Mouse (Mus musculus) hindbrain, embryonic 10.5 days (tissue): ENCODE measurements around the gene Fam169b. TPM values are rescaled to one million over a fixed set of nuclear protein-coding genes. Genes with fewer than 3 reads are reported as not detected.
"Not testable (repeated sequence)": the region's sequence is repeated elsewhere in the genome, so short reads cannot be mapped to it uniquely, and the experiment has no call there.

Experiments used
- DNase-seq: peaks from one replicate; pipeline ENCODE4 v3.0.0-alpha.2; 2017; ENCODE audit warnings: low spot score
- H3K27ac ChIP-seq: fragments of 300-500 bp; sonication (generic); 2 replicates; pipeline ENCODE4 v1.5.1; 2016; ENCODE audit warnings: mild to moderate bottlenecking, moderate library complexity
- H3K27me3 ChIP-seq: fragments of 300-500 bp; sonication (generic); 2 replicates; pipeline ENCODE4 v1.6.1; 2016; ENCODE audit warnings: mild to moderate bottlenecking; ENCODE audit not compliant: poor library complexity, insufficient read depth, severe bottlenecking
- H3K36me3 ChIP-seq: fragments of 300-500 bp; sonication (generic); 2 replicates; pipeline ENCODE4 v1.6.1; 2016; ENCODE audit warnings: mild to moderate bottlenecking, moderate library complexity
- H3K4me1 ChIP-seq: fragments of 300-500 bp; sonication (generic); replicated peaks from 2 replicates; pipeline ENCODE4 v1.6.1; 2016; ENCODE audit warnings: mild to moderate bottlenecking
- H3K4me3 ChIP-seq: fragments of 300-500 bp; sonication (generic); 2 replicates; pipeline ENCODE4 v1.5.1; 2016; ENCODE audit warnings: mild to moderate bottlenecking, moderate library complexity
- H3K9me3 ChIP-seq: fragments of 300-500 bp; sonication (generic); 2 replicates; pipeline ENCODE4 v1.6.1; 2016; ENCODE audit warnings: mild to moderate bottlenecking, moderate library complexity
- WGBS: fragments of 180-500 bp; shearing (Covaris S2); methylation state at CpG from one replicate; pipeline ENCODE4 v1.1.7; 2016; 5-methylcytosine and 5-hydroxymethylcytosine counted together
- polyA plus RNA-seq: library from polyadenylated mRNA; unstranded; fragments of >200 nt; fragmentation: Nextera tagmentation; extraction: Ambion mirVana; gene quantifications from 2 replicates; pipeline ENCODE4 v1.2.1, GENCODE M21; 2016

The Fam169b gene
- polyA plus RNA-seq, 1 experiment from 2014 or later: 1.2 TPM

DNA sequence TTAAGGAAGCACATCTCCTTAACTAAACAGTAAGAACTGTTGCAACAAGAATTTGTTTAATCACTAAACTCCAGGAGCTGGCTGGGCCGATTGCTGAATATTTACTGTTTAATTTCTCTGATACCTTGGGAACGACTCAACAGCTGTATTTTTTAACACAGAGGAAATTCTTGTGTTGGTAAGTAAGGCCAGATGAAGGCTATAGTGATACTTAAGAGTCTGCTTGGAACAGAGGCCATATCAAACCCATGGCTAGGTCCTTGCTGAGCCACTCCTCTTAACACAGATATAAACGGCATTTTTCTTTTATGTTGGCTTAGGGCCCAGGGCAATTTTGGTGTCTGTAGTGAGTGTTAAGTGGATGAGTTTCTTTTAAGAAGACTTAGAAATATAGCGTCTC lies 3.1 kb upstream of the Fam169b start:
- Histone ChIP-seq H3K4me3 (no peak overlapping the region), H3K27ac (no peak overlapping the region), H3K36me3 (no peaks in the 10 kb centered on the region), H3K9me3 (no peaks in the 10 kb centered on the region), H3K4me1 (peaks cover 8% of the 10 kb centered on the region), H3K27me3 (peaks cover 19% of the 10 kb centered on the region)
- DNase-seq: no peak
- 84% methylated on average over 4 of the region's 4 CpGs for WGBS

DNA sequence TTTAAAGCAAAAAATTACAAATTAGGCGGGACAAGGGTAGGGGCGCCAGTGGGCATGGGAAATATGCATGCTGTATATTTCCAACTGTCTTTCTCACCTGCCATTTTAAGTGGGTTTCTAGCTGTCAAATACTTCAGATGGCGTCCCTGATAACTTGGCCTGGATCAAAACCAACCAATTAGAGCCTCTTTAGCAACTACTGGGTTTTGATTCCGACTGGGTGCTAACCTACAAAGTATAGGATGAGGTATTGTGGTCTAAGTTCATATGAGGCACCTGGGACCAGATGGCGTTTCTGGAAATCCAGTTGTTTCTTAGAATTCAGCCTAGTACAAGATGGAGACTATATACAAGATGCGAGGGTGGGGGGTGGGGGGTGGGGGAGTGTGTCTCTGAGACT lies 1.8 kb upstream of the Fam169b start:
- no peak overlapping the region for H3K27ac ChIP-seq
- H3K36me3 ChIP-seq: no peaks in the 10 kb centered on the region
- DNase-seq: no peak
- peaks cover 25% of the 10 kb centered on the region for H3K27me3 ChIP-seq
- 88% methylated on average over 6 of the region's 6 CpGs for WGBS
- no peak overlapping the region for H3K4me3 ChIP-seq
- H3K9me3 ChIP-seq: no peaks in the 10 kb centered on the region
- peaks cover 16% of the 10 kb centered on the region for H3K4me1 ChIP-seq

DNA sequence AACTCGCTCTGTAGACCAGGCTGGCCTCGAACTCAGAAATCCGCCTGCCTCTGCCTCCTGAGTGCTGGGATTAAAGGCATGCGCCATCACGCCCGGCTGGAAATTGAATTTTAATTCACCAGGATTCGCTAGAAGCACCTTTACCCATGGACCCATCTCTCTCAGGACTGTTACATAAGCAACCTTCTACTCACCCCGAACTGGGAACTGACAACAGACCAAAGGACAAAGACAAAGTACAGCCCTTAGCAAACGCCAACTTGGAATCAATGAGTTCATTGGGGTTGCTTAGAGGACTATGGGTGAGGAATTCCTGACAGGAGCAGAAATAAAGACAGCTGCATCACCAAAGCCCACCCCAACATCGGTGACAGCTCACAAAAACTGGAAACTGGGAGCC lies 1.0 kb upstream of the Fam169b start:
- no peaks in the 10 kb centered on the region for H3K36me3 ChIP-seq
- no peak overlapping the region for H3K27ac ChIP-seq
- peaks cover 33% of the 10 kb centered on the region for H3K27me3 ChIP-seq
- H3K4me1 ChIP-seq: peaks cover 19% of the 10 kb centered on the region
- H3K9me3 ChIP-seq: no peaks in the 10 kb centered on the region
- DNase-seq: no peak
- H3K4me3 ChIP-seq: no peak overlapping the region
- WGBS: 87% methylated on average over 10 of the region's 10 CpGs

DNA sequence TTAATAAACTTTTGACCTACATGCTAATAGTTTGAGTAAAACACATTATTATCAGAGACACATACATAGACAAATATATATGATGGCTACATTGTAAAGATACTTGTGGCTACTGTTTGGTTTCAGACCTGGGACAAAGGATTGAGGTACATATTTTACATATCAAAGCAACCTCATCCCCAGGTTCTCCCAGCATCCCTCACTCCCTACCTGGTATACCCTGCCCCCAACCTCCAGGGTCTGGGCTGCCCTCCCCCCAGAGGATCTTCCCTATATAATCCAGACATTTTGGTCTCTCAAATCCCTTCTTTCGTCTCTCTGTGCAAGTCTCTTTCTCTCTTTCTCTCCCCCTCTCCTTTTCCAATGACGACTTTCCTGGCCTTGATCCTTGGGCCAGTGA lies 579 bp downstream of the Fam169b start:
- Histone ChIP-seq H3K4me3 (no peak overlapping the region), H3K4me1 (peaks cover 23% of the 10 kb centered on the region), H3K9me3 (no peaks in the 10 kb centered on the region), H3K36me3 (no peaks in the 10 kb centered on the region), H3K27ac (no peak overlapping the region), H3K27me3 (peaks cover 38% of the 10 kb centered on the region)
- WGBS: 73% methylated on average over 2 of the region's 2 CpGs
- no peak for DNase-seq

DNA sequence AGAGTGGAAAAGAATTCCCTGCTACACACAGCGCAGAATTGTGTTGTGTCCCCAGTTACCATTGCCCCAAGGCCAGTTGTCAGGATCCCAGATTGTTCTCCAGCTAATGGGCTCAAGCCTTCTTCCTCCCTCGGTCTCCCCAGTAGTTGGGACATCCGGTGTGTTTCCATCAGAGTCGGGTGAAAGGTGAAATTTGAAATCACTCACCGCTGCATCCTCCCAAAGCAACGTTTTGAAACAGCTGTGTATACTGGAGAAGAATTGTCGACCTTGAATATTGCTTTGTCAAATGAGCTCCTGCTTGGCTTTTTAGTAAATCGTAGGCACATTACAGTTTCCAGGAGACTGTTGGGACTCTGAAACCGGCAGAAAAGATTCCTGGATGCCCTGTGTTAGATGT lies 1.3 kb downstream of the Fam169b start:
- Histone ChIP-seq H3K4me1 (peaks cover 23% of the 10 kb centered on the region), H3K27me3 (peaks cover 38% of the 10 kb centered on the region)

DNA sequence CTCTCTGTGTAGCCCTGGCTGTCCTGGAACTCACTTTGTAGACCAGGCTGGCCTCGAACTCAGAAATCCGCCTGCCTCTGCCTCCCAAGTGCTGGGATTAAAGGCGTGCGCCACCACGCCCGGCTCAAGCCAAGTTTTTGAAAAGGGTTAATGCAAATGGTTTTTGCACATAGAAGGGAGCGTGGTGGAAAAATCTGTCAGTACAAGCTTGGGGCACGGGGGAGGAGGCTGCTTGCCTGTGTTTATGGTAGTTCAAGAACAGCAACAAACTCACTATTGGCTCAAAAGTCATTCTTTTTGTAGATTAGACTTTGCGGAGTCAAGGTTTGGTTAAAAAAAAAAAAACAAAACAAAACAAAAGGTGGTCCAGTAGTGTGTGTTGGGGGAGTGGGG lies 1.8 kb downstream of the Fam169b start:
- WGBS: 49% methylated on average over 9 of the region's 9 CpGs

More for the DNA sequence above, 1.3 kb downstream of the Fam169b start:
- DNase-seq: no peak
- Histone ChIP-seq H3K27ac (no peak overlapping the region), H3K9me3 (no peaks in the 10 kb centered on the region), H3K36me3 (no peaks in the 10 kb centered on the region), H3K4me3 (no peak overlapping the region)
- WGBS: 72% methylated on average over 9 of the region's 9 CpGs

DNA sequence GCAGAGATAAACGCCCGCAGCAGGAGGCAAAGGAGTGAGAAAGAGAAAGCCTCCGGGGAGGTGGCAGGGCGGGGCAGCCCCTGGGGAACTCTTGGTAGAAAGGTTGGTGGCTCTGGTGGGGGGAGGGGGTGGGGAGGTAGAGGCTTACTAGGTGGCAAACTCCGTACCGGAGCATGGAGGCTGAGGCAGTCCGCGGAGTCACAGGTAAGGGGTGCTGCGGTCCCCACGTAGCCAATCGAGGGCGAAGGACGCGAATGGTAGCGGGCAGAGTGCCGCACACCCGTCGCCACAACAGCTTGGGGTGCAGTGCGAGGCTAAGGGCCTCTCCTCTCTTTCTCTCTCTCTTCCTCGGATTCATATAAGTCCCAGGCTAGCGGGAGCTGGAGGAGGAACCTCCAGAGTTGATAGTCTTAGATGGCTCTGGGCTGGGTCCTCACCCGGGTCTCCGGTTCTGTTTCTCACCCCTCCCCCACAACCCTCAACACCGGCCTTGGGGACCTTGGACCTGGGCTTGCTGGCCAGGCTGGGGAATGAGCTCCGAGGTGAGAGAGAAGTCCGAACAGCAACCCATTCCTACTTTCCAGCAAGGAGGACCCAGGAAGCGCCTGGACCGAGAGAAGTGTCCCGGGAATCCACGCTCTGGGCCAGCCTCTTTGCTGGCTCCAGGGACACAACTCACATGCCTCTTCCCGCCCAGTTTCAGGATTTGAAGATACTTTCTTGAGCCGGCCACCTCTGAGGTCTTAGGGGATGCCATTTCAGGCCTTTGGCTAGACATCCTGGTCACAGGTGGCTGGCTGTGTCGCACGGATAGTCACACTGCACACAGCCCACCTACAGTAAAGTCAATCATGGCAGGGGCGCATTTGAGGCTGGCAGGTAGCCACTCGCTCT lies 2.4 kb downstream of the Fam169b start:
- peak; percentile 40 for DNase-seq
- Histone ChIP-seq H3K27me3 (peaks cover 38% of the 10 kb centered on the region), H3K27ac (peak overlapping the region; percentile 64)

More for the DNA sequence above, 1.8 kb downstream of the Fam169b start:
- H3K9me3 ChIP-seq, H3K36me3 ChIP-seq, DNase-seq: not testable (repeated sequence)
- peak overlapping the region; percentile 64; the same call in 1 of the 2 replicates for H3K27ac ChIP-seq
- H3K4me1 ChIP-seq: peaks cover 23% of the 10 kb centered on the region
- H3K4me3 ChIP-seq: peak overlapping the region; percentile 52
- peaks cover 38% of the 10 kb centered on the region for H3K27me3 ChIP-seq

DNA sequence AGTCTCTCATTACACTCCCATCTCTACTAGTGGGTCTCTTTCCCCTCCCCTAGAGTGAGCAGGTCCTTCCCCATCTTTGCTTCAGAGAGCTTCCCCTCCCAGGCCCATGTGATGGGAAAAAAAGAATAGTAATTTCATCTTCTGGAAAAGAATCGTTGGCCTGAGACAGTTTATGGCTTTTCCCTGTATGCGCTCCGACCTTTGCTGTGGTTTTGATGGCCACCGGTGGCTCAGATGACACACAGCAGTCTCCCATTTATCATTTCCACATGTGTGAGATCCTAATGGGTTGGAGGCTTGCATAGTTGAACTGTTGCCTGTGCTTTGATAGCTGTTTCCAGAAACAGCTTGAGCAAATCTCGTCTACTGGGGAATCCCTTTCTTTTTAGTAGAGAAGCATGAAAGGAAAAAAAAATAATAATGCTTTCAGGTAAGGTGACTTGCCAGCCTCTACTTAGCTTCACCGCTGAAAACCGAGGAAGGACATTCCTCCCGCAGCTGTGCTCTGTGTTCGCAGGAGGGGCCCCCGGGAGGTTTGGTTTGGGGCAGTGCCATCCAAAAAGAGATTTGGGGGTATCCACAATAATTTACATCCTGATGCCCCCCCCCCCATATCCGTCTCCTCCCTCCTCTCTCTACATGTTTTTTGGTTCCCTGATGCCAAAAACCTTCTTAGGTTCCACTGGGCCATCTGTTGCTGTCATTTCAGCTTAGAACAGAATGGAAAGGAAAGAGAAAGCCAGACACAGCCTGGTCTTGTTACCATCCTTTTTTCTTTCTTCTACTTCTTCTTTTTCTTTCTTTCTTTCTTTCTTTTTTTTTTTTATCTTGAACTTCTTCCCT lies 3.6 kb downstream of the Fam169b start:
- H3K4me3 ChIP-seq: no peak overlapping the region
- peak; percentile 47 for DNase-seq
- peaks cover 23% of the 10 kb centered on the region for H3K4me1 ChIP-seq
- WGBS: 36% methylated on average over 11 of the region's 11 CpGs
- peaks cover 38% of the 10 kb centered on the region for H3K27me3 ChIP-seq
- no peak overlapping the region for H3K27ac ChIP-seq
- H3K9me3 ChIP-seq: no peaks in the 10 kb centered on the region
- H3K36me3 ChIP-seq: no peaks in the 10 kb centered on the region

More for the DNA sequence above, 2.4 kb downstream of the Fam169b start:
- WGBS: 3% methylated on average over 36 of the region's 36 CpGs
- H3K4me1 ChIP-seq: peaks cover 23% of the 10 kb centered on the region
- no peaks in the 10 kb centered on the region for H3K36me3 ChIP-seq
- H3K4me3 ChIP-seq: peak overlapping the region; percentile 52
- no peaks in the 10 kb centered on the region for H3K9me3 ChIP-seq

DNA sequence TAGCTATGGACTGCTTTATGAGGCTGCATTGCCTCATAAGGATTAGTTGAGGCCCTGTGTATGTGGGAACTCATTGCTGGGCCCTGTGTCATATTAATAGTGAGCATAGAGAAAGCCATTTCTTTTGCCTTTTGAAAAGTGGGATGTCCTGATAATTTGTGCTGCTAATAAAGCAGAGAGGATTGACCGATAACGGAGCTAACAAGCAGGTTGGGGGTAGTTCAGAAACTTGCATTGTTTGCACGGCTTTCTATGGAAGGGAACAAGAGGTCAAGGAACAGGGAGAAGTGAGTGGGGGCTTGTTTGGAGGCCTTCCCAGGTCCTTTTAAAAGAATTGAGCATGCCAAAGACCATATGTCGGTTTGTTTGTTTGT lies 4.2 kb downstream of the Fam169b start:
- WGBS: 53% methylated on average over 4 of the region's 4 CpGs
- Histone ChIP-seq H3K4me3 (no peak overlapping the region), H3K4me1 (peaks cover 23% of the 10 kb centered on the region), H3K36me3 (no peaks in the 10 kb centered on the region), H3K9me3 (no peaks in the 10 kb centered on the region), H3K27ac (no peak overlapping the region), H3K27me3 (peaks cover 38% of the 10 kb centered on the region)
- no peak for DNase-seq

DNA sequence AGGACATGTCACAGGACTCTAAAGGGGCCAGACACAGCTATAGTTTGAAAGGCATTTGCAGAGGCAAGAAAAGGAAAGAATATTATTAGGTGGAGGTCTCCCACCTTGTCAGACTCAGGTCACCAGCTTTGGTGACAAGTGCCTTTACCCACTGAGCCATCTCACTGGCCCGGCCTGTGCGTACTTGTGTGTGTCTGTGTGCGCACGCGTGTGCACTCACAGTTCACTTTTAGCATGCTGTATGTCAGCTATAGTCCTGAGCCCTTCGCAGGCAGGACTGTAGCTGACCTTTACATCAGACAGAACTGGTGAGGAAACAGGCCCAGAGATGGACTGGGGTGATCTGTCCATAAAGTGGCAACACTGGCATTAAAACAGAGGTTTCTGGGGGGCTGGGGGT lies 4.7 kb downstream of the Fam169b start:
- Histone ChIP-seq H3K9me3 (no peaks in the 10 kb centered on the region), H3K4me1 (peaks cover 23% of the 10 kb centered on the region), H3K4me3 (no peak overlapping the region), H3K27ac (no peak overlapping the region), H3K27me3 (peaks cover 38% of the 10 kb centered on the region), H3K36me3 (no peaks in the 10 kb centered on the region)
- 97% methylated on average over 6 of the region's 6 CpGs for WGBS
- no peak for DNase-seq

DNA sequence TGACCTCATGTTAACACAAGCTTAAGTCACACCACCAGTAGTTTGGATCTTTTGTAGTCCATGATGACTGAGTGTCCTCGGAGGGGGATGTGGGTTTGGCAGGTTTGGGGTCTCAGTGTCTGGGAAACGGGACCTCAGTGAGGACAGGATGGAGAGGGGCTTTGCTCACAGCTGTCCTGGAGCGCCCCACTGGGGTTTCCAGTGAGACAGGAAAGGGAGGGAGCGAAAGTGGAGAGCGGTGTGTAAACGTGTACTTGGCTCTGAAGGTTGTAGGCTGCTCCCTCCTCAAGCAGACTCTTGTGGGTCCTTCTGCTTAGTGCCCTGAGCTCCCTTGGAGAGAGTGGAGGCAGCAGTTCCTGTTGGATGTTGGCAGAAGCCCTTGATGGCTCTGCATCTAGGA lies 5.3 kb downstream of the Fam169b start:
- Histone ChIP-seq H3K36me3 (no peaks in the 10 kb centered on the region), H3K27ac (no peak overlapping the region), H3K27me3 (peaks cover 38% of the 10 kb centered on the region), H3K4me1 (peaks cover 23% of the 10 kb centered on the region), H3K4me3 (no peak overlapping the region), H3K9me3 (no peaks in the 10 kb centered on the region)
- WGBS: 72% methylated on average over 6 of the region's 6 CpGs
- DNase-seq: no peak

DNA sequence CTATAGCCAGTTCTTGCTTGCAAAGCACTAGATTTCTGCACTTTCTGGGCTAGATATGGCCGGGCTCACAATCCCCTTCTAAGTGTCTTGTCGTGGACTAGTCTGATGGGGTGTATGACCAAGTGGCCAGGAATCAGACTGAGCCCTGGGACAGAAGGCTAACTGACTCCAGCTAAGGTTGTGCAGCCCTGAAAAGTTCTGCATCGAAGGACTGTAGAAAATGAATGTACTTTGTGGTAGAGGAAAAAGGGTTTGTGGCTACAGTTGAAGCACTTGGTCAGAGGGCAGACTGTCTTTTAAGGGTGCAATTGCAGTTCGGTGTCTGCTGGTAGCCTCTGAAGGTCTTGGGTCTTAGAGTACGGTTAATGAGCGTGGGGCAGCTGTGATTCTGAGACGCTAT lies 5.8 kb downstream of the Fam169b start:
- 91% methylated on average over 7 of the region's 7 CpGs for WGBS
- Histone ChIP-seq H3K4me1 (peaks cover 23% of the 10 kb centered on the region), H3K36me3 (no peaks in the 10 kb centered on the region), H3K4me3 (no peak overlapping the region), H3K27me3 (peaks cover 35% of the 10 kb centered on the region), H3K27ac (no peak overlapping the region), H3K9me3 (no peaks in the 10 kb centered on the region)
- DNase-seq: no peak

DNA sequence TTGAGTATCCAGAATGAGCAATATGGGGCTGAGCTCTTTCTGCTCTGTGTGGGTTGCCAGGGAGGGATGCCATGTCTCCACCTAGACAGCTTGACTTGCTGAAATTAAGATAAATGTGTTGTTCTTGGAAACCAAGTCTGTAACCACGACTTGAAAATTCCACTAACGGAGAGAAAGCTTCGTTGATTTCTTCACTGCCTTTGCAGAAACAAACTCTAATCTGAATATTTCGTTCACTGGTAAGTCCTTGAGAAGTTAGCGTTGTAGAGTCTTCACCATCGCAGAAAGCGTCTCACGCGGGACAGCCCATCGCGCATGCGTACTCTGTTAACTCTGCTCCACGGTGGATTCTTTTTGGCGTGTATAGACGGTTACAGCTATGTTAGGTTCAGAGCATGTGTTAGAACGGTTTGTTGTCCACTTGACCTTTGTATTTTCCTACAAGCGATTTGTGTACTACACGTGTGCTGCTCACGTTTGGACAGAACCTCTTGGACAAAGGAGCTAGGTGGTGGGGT lies 6.8 kb downstream of the Fam169b start:
- no peak overlapping the region for H3K4me3 ChIP-seq
- no peak overlapping the region for H3K27ac ChIP-seq
- 93% methylated on average over 19 of the region's 19 CpGs for WGBS
- DNase-seq: no peak
- no peaks in the 10 kb centered on the region for H3K36me3 ChIP-seq
- H3K9me3 ChIP-seq: no peaks in the 10 kb centered on the region
- H3K4me1 ChIP-seq: peaks cover 23% of the 10 kb centered on the region
- H3K27me3 ChIP-seq: peaks cover 27% of the 10 kb centered on the region
